Mouse (Mus musculus) adrenal gland, adult 8-10 months (tissue): ENCODE measurements around the gene Inhbe. TPM values are rescaled to one million over a fixed set of nuclear protein-coding genes. Genes with fewer than 3 reads are reported as not detected.
"Not testable (repeated sequence)": the region's sequence is repeated elsewhere in the genome, so short reads cannot be mapped to it uniquely, and the experiment has no call there.

Source experiments
- DNase-seq: peaks from one replicate; pipeline ENCODE4 v3.0.0; 2022
- total RNA-seq, 4 experiments: library from RNA; stranded (reverse); gene quantifications; 2 replicates each; pipeline ENCODE4 v1.2.4; 2022

Gene Inhbe
- total RNA-seq, 4 experiments from 2014 or later = 0.11 TPM; not detected in 3

DNA sequence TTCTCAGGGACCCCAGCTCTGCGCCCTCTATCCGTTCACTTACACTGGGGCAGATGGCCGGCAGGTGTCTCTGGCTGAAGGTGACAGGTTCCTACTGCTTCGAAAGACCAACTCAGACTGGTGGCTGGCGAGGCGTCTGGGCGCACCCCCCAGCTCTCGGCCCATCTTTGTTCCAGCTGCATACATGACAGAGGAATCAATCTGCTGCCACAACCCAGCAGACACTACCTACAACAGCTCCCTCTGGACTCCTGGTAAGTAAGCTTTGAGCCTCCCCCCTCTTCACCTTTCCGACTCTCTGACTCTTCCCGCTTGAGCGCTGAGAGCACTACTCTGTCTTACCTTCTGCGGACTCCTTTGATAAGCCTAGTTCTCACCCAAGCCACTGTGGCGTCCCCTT is 32.0 kb downstream of the Inhbe start:
- no peak for DNase-seq

GRCm38 (mm10) chr10:127321621-127322020 is 32.6 kb downstream of the Inhbe start, which contains the start of gene Arhgap9:
TSS of gene Arhgap9 (plus strand) at chr10:127321964.
- no peak for DNase-seq

GRCm38 (mm10) chr10:127319969-127320368 is 34.2 kb downstream of the Inhbe start:
- DNase-seq = no peak

DNA sequence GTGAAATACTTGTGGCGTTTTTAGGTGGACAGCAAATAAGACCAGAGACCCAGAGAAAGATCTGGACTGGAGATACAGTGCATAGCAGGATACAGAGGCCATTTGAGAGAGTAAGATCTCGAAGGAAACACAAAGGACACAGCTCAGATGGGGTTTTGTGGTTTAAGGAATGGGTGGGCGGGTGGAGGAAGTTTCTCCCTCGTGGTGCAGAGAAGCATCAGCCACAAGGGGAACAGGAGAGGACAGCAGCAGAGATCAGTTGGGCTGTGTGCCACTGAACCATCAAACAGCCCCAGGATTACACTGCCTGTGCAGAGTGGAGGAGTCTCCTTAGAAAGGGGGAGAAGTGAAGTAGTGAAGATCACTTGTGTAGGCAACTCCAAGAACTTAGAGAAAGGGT is 36.2 kb downstream of the Inhbe start:
- no peak for DNase-seq

DNA sequence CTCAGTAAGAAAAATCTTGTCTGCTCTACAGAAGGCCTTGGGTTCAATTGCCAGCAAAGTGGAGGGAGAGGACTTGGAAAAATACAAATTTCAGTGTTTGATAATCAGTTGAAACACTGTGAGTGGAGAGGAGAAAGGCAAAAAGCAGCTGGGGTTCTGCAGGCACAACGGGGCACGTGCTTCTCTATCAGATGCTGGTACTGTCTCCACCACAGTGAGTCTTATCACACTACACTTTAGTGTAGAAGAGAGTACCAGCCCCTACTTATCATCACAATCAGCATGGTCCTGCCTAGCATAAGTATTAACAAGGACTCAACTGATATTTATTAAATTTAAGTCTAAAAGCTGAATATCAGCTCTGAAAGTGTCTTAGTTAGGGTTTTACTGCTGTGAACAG is 36.9 kb downstream of the Inhbe start:
- no peak for DNase-seq

DNA sequence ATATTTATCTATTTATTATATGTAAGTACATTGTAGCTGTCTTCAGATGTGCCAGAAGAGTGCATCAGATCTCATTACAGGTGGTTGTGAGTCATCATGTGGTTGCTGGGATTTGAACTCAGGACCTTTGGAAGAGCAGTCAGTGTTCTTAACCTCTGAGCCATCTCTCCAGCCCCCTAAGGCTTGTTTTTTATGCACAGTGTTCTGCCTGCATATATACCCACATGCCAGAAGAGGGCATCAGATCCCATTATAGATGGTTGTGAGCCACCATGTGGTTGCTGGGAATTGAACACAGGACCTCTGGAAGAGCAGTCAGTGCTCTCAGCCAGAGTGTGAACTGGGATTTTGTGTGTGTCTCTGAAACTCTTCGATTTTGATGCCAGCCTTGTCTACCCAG is 39.3 kb downstream of the Inhbe start:
- DNase-seq = not testable (repeated sequence)

DNA sequence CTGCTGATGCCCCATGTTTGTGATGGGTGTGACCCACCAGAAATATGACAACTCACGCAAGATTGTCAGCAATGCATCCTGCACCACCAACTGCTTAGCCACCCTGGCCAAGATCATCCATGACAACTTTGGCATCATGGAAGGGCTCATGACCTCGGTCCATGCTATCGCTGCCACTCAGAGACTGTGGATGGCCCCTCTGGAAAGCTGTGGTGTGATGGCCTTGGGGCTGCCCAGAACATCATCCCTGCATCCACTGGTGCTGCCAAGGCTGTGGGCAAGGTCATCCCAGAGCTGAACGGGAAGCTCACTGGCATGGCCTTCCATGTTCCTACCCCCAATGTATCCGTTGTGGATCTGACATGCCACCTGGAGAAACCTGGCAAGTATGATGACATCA is 40.7 kb downstream of the Inhbe start:
- not testable (repeated sequence) for DNase-seq

DNA sequence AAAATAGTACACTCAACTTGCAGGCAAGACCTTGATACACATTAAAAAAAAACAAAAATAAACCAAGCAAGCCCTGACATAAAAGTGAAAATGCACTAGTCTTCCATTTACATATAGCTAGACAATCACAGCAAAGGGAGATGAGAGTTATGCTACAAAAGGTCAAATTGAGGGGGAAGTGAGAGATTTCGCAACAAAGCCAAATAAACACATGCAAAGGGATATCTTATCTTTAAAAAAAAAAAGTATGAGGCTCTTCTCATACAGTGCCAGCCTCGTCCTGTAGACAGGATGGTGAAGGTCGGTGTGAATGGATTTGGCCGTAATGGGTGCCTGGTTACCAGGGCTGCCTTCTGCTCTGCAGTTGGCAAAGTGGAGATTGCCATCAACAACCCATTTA is 41.4 kb downstream of the Inhbe start:
- no peak for DNase-seq

GRCm38 (mm10) chr10:127312356-127312676 is 41.9 kb downstream of the Inhbe start:
- peak; percentile 76 for DNase-seq

- peak; percentile 94 for DNase-seq
These were observed 42.5 kb downstream of the Inhbe start, which contains the start of gene Mars for GRCm38 (mm10) chr10:127311476-127312355. TSS of gene Mars (minus strand) at chr10:127311786.

GRCm38 (mm10) chr10:127310523-127311475 is 43.4 kb downstream of the Inhbe start:
- DNase-seq = no peak

DNA sequence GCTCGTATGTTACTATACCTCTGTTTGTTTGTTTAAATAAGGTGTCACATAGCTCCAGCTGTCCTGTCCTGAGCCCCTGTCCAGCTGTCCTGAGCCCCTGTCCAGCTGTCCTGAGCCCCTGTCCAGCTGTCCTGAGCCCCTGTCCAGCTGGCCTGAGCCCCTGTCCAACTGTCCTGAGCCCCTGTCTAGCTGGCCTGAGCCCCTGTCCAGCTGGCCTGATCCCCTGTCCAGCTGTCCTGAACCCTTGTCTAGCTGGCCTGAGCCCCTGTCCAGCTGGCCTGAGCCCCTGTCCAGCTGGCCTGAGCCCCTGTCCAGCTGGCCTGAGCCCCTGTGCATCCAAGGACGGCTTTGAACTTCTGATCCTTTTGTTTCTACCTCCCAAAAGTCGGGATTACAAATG is 45.0 kb downstream of the Inhbe start:
- DNase-seq = not testable (repeated sequence)

DNA sequence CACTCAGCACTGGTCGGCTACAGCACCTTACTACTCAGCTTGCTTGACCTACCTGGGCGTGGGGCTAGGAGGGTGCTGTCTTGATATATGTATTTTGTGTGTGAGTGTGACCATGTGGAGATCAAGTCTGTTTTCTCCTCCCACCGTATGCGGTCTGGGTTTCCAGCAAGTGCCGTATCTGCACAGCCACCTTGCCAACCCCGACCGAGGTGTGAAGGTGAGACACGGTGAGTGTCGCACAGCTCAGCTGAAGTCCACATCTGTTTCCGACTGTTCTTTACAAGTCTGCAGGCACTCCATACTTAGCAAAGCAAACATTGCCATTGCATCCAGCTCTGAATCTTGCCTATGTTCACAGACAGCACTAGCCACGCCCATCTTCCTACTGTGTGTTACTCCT is 51.1 kb downstream of the Inhbe start:
- no peak for DNase-seq

DNA sequence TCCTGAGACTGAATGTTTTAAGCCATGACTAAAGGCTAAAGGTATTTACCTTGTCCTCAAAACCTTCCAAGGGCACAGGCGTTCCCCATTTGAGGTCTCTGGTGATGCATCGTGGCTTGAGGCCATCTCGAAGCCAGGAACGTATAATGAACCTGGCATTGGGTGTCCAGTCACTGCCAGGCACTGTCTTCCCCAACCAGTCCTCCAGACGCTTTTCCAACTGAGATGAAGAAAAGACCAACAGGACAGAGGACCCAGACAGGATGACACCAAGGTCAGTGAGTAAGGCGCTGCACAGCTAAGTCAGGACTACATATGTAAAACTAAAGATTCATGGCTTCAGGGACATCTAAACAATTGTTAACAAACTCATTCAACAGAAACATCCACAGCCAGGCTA is 53.9 kb downstream of the Inhbe start:
- DNase-seq = no peak

Other genes with a start within 250 kb of the Inhbe start
- gene Os9, start 233.3 kb downstream of the Inhbe start, total RNA-seq = 100 to 1,000 TPM; 139 to 153 (median 150) TPM
- gene B4galnt1, start 189.2 kb downstream of the Inhbe start, total RNA-seq = 10 to 100 TPM in 2 of 4 experiments, 1 to 10 TPM in 2; 8.8 to 13.4 (median 11.1) TPM
- 1 to 10 TPM in 1 of 4 experiments, under 1 TPM in 3; 0.21 to 2.3 (median 0.48) TPM for gene Slc26a10, start 173.8 kb downstream of the Inhbe start, total RNA-seq
- 10 to 100 TPM; 24.8 to 52.1 (median 37.9) TPM for gene Arhgef25, start 164.3 kb downstream of the Inhbe start, total RNA-seq
- gene Dtx3, start 158.7 kb downstream of the Inhbe start, total RNA-seq = 100 to 1,000 TPM in 2 of 4 experiments, 10 to 100 TPM in 2; 61.1 to 158 (median 116) TPM
- gene Pip4k2c, start 142.8 kb downstream of the Inhbe start, total RNA-seq = 10 to 100 TPM; 53.2 to 59.6 (median 57.1) TPM
- 10 to 100 TPM in 3 of 4 experiments, 1 to 10 TPM in 1; 6.8 to 18.6 (median 14.5) TPM for gene Kif5a, start 91.1 kb downstream of the Inhbe start, total RNA-seq
- 100 to 1,000 TPM; 175 to 202 (median 198) TPM for gene Dctn2, start 88.0 kb downstream of the Inhbe start, total RNA-seq
- 10 to 100 TPM; 43.1 to 84.1 (median 62.3) TPM for gene Mbd6, start 65.4 kb downstream of the Inhbe start, total RNA-seq
- 100 to 1,000 TPM in 1 of 4 experiments, 10 to 100 TPM in 3; 79.7 to 107 (median 92.0) TPM for gene Mars, start 42.6 kb downstream of the Inhbe start, total RNA-seq
- 1 to 10 TPM; 2.2 to 5.0 (median 3.6) TPM for gene Arhgap9, start 32.4 kb downstream of the Inhbe start, total RNA-seq
- gene Gli1, start 12.4 kb downstream of the Inhbe start, total RNA-seq = 1 to 10 TPM; 4.4 to 6.4 (median 5.2) TPM
- not detected for gene Inhbc, start 16.0 kb upstream of the Inhbe start, total RNA-seq
- gene R3hdm2, start 25.9 kb upstream of the Inhbe start, total RNA-seq = 100 to 1,000 TPM; 116 to 158 (median 131) TPM
- 1 to 10 TPM in 3 of 4 experiments, under 1 TPM in 1; 0.87 to 4.6 (median 3.7) TPM for gene Stac3, start 147.3 kb upstream of the Inhbe start, total RNA-seq
- 10 to 100 TPM; 42.4 to 64.4 (median 50.7) TPM for gene Ndufa4l2, start 160.6 kb upstream of the Inhbe start, total RNA-seq
- 10 to 100 TPM; 45.3 to 56.0 (median 49.8) TPM for gene Shmt2, start 168.0 kb upstream of the Inhbe start, total RNA-seq
- 10 to 100 TPM in 3 of 4 experiments, 1 to 10 TPM in 1; 8.3 to 16.8 (median 13.2) TPM for gene Nxph4, start 180.1 kb upstream of the Inhbe start, total RNA-seq